ENCODE assay signal across 8 mouse cellular contexts in the genomic region with DNA sequence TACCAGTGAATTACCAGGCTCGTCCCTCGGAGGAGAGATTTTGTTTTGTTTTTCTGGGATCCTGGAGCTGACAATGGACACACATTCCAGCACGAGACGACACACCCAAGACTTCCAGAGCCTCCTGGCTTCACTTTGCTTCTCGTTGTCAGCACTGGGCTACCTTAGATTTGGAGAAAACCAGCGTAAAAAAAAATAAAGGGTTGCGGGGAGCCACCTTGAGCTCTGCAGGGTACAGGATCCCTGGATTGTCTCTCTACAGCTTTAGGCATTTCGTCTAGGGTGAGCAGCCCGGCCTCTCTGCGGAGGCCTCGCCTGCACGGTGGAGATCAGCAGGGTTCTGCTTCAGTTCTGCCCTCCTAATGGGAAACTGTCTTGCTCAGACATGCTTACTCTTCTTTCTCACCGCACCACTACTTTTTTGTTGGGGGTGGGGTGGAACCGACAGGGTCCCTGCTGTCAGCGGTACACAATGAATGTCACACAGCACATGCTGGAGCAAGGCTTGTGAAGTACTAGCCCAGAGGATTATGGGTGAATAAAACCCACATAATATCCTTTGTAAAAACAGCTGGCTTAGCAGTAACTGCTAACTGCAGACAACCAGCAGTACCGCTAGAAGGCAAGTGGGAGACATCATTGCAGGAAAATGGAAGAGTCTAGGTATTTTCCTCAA.
DNase-seq lines count a peak whose midpoint lies in the region; ATAC-seq lines count a peak whose summit lies in the region.

No protein-coding gene starts in this region.

- H3K4me1 ChIP-seq in forebrain, embryonic 10.5 days, result peaks cover 10% of the 10 kb centered on the region
- peaks cover 4 to 5% of the 10 kb centered on the region in 2 experiments; a peak in 3 of 4 replicates for H3K4me1 ChIP-seq in heart, embryonic 14.5 days (ENCODE audit: control insufficient read depth in 2 of 2, insufficient read depth in 2 of 2, low read length in 2 of 2)
- H3K4me1 ChIP-seq in liver, embryonic 12.5 days, result no peaks in the 10 kb centered on the region; the same call in 1 of the 2 replicates
- H3K4me1 ChIP-seq in stomach, embryonic 15.5 days, result no peaks in the 10 kb centered on the region

- 17% methylated on average over 16 of the region's 16 CpGs for WGBS in forebrain, embryonic 10.5 days
- 25% methylated on average over 16 of the region's 16 CpGs for WGBS in heart, embryonic 14.5 days
- 14% methylated on average over 16 of the region's 16 CpGs for WGBS in liver, embryonic 12.5 days (ENCODE audit: insufficient replicate concordance)
- WGBS in stomach, embryonic 15.5 days, result 24% methylated on average over 16 of the region's 16 CpGs

- DNase-seq in 3134 (ENCODE audit: extremely low read depth, insufficient read length, low spot score), result peak; percentile 18
- peak; percentile 74 for DNase-seq in adrenal gland, postnatal 14 days
- peak; percentile 24 for DNase-seq in forebrain, embryonic 10.5 days (ENCODE audit: extremely low spot score, low spot score)
- DNase-seq in kidney, postnatal 10 days, result peak; percentile 83

- H3K9me3 ChIP-seq in forebrain, embryonic 10.5 days, result no peaks in the 10 kb centered on the region
- H3K9me3 ChIP-seq in heart, embryonic 14.5 days (ENCODE audit: control insufficient read depth, low read length), result no peaks in the 10 kb centered on the region
- no peaks in the 10 kb centered on the region for H3K9me3 ChIP-seq in liver, embryonic 12.5 days (replicated peaks)
- no peaks in the 10 kb centered on the region for H3K9me3 ChIP-seq in stomach, embryonic 15.5 days

- H3K4me2 ChIP-seq in heart, embryonic 14.5 days (ENCODE audit: low read length), result peak overlapping the region; percentile 54
- peak overlapping the region; percentile 58 for H3K4me2 ChIP-seq in liver, embryonic 12.5 days
- H3K4me2 ChIP-seq in stomach, embryonic 15.5 days, result peak overlapping the region; percentile 42

- peak overlapping the region; percentile 52; the same call in 1 of the 2 replicates for H3K9ac ChIP-seq in heart, embryonic 14.5 days (ENCODE audit: low read length)
- H3K9ac ChIP-seq in liver, embryonic 12.5 days, result no peak overlapping the region
- no peak overlapping the region for H3K9ac ChIP-seq in stomach, embryonic 15.5 days

- ATAC-seq in heart, embryonic 14.5 days (ENCODE audit: insufficient number of reproducible peaks, insufficient read depth, low FRiP score, low read depth), result peak; percentile 50
- no peak for ATAC-seq in liver, embryonic 12.5 days
- ATAC-seq in monocyte, adult 5-6 weeks (replicated peaks; ENCODE audit: insufficient number of reproducible peaks, low FRiP score, low TSS enrichment, poor library complexity, severe bottlenecking), result 0 out of 2 replicates have a peak, but pooled peaks have one; percentile 24
- peak; percentile 64; the same call in 1 of the 2 replicates for ATAC-seq in stomach, embryonic 15.5 days (ENCODE audit: insufficient read depth, low FRiP score, low read depth)

- H3K27ac ChIP-seq in forebrain, embryonic 10.5 days, result peak overlapping the region; percentile 82
- H3K27ac ChIP-seq in heart, embryonic 14.5 days (replicated peaks in 1 of 2; ENCODE audit: control insufficient read depth in 1 of 2, insufficient read depth in 1 of 2, low read depth in 2 of 2, low read length in 2 of 2), result peak overlapping the region; percentile 73 to 91
- H3K27ac ChIP-seq in liver, embryonic 12.5 days, result 0 out of 2 replicates have a peak overlapping the region, but pooled peaks have one; percentile 6
- H3K27ac ChIP-seq in stomach, embryonic 15.5 days, result peak overlapping the region; percentile 84

- no peaks in the 10 kb centered on the region for H3K36me3 ChIP-seq in forebrain, embryonic 10.5 days (replicated peaks)
- no peaks in the 10 kb centered on the region for H3K36me3 ChIP-seq in heart, embryonic 14.5 days (ENCODE audit: control insufficient read depth, insufficient read depth, low read length)
- no peaks in the 10 kb centered on the region for H3K36me3 ChIP-seq in liver, embryonic 12.5 days
- no peaks in the 10 kb centered on the region for H3K36me3 ChIP-seq in stomach, embryonic 15.5 days

- H3K27me3 ChIP-seq in forebrain, embryonic 10.5 days (ENCODE audit: poor library complexity, severe bottlenecking), result peaks cover 96% of the 10 kb centered on the region
- no peaks in the 10 kb centered on the region for H3K27me3 ChIP-seq in heart, embryonic 14.5 days (ENCODE audit: control insufficient read depth, insufficient read depth, low read length)
- H3K27me3 ChIP-seq in liver, embryonic 12.5 days (replicated peaks), result peaks cover 10% of the 10 kb centered on the region; the same call in 1 of the 2 replicates
- no peaks in the 10 kb centered on the region; the same call in 1 of the 2 replicates for H3K27me3 ChIP-seq in stomach, embryonic 15.5 days (replicated peaks)

- peak overlapping the region; percentile 28 for H3K4me3 ChIP-seq in forebrain, embryonic 10.5 days
- H3K4me3 ChIP-seq in heart, embryonic 14.5 days (ENCODE audit: control insufficient read depth in 1 of 2, insufficient read depth in 1 of 2, low read depth in 1 of 2, low read length in 2 of 2), result peak overlapping the region in 1 of 2 experiments; percentile 18; a peak in 1 of 4 replicates
- peak overlapping the region; percentile 31 for H3K4me3 ChIP-seq in liver, embryonic 12.5 days
- peak overlapping the region; percentile 13; the same call in 1 of the 2 replicates for H3K4me3 ChIP-seq in stomach, embryonic 15.5 days (replicated peaks)

Comparison
In these comparisons a context has a peak if more than half of its experiments do, and no peak if none do; other contexts are left out.
1. DNase-seq: peak in every context shown above with its lines; median percentile 83 in kidney, postnatal 10 days; 74 in adrenal gland, postnatal 14 days; 24 in forebrain, embryonic 10.5 days; 18 in 3134.
2. H3K27ac ChIP-seq: peak in every context shown above with its lines; median percentile 84 in stomach, embryonic 15.5 days; 82 in forebrain, embryonic 10.5 days; 82 in heart, embryonic 14.5 days; 6 in liver, embryonic 12.5 days.